Mouse (Mus musculus) kidney, postnatal 0 days (tissue): Measurements from ENCODE around the gene Sdccag8. TPM values are rescaled to one million over a fixed set of nuclear protein-coding genes. Genes with fewer than 3 reads are reported as not detected.
A peak's percentile ranks its signal among the peaks of the same experiment; 100 is the strongest.

Experiments
- ATAC-seq: fragments of 200-750 bp; cut with Nextera tagmentation; replicated peaks from 2 replicates; pipeline ENCODE4 v1.8.0; 2017; ENCODE audit warnings: low read depth, moderate number of reproducible peaks, moderate TSS enrichment, moderate library complexity; ENCODE audit not compliant: low FRiP score
- DNase-seq: peaks from one replicate; pipeline ENCODE4 v3.0.0-alpha.2; 2016; ENCODE audit warnings: low spot score
- H3K27ac ChIP-seq: fragments of 300-500 bp; sonication (generic); 2 replicates; pipeline ENCODE4 v1.5.1; 2014; ENCODE audit warnings: mild to moderate bottlenecking
- H3K27me3 ChIP-seq: fragments of 300-500 bp; sonication (generic); 2 replicates; pipeline ENCODE4 v1.6.1; 2014; ENCODE audit warnings: low read length, mixed read lengths; ENCODE audit not compliant: insufficient read depth
- H3K36me3 ChIP-seq: fragments of 300-500 bp; sonication (generic); 2 replicates; pipeline ENCODE4 v1.6.1; 2014; ENCODE audit warnings: low read length, mixed read lengths; ENCODE audit not compliant: insufficient read depth
- H3K4me1 ChIP-seq: fragments of 300-500 bp; sonication (generic); replicated peaks from 2 replicates; pipeline ENCODE4 v1.6.1; 2014; ENCODE audit warnings: antibody characterized with exemption, low read length, mixed read lengths; ENCODE audit not compliant: insufficient read depth
- H3K4me2 ChIP-seq: fragments of 300-500 bp; sonication (generic); 2 replicates; pipeline ENCODE4 v1.6.1; 2014; ENCODE audit warnings: mild to moderate bottlenecking, low read length, moderate library complexity, mixed read lengths
- H3K4me3 ChIP-seq: fragments of 300-500 bp; sonication (generic); replicated peaks from 2 replicates; pipeline ENCODE4 v1.5.1; 2014; ENCODE audit warnings: low read depth, low read length
- H3K9ac ChIP-seq: fragments of 300-500 bp; sonication (generic); 2 replicates; pipeline ENCODE4 v1.6.1; 2014; ENCODE audit warnings: low read depth, low read length
- H3K9me3 ChIP-seq: fragments of 300-500 bp; sonication (generic); replicated peaks from 2 replicates; pipeline ENCODE4 v1.6.1; 2016; ENCODE audit warnings: low read length, inconsistent platforms, mixed read lengths
- CTCF ChIP-seq: IDR thresholded peaks from 2 replicates; pipeline ENCODE4 v1.5.1; 2016; ENCODE audit warnings: antibody characterized with exemption, low read depth, mild to moderate bottlenecking, moderate library complexity
- WGBS: fragments of 180-500 bp; shearing (Covaris S2); extraction: QIAGEN DNeasy Blood & Tissue Kit; methylation state at CpG from one replicate; pipeline ENCODE4 v1.1.7; 2014; 5-methylcytosine and 5-hydroxymethylcytosine counted together
- microRNA counts: library from miRNA; unstranded; fragments of <30 nt; microRNA quantifications from one replicate; lab custom pipeline; 2015
- microRNA-seq: library from miRNA; unstranded; fragments of <30 nt; microRNA quantifications from one replicate; pipeline ENCODE4, GENCODE M21; 2016
- polyA plus RNA-seq: library from polyadenylated mRNA; unstranded; fragments of >200 nt; fragmentation: Nextera tagmentation; extraction: Ambion mirVana; gene quantifications from 2 replicates; pipeline ENCODE4 v1.2.1, GENCODE M21; 2015

Gene Sdccag8
- polyA plus RNA-seq, 1 experiment from 2014 or later, result 22.7 TPM

DNA sequence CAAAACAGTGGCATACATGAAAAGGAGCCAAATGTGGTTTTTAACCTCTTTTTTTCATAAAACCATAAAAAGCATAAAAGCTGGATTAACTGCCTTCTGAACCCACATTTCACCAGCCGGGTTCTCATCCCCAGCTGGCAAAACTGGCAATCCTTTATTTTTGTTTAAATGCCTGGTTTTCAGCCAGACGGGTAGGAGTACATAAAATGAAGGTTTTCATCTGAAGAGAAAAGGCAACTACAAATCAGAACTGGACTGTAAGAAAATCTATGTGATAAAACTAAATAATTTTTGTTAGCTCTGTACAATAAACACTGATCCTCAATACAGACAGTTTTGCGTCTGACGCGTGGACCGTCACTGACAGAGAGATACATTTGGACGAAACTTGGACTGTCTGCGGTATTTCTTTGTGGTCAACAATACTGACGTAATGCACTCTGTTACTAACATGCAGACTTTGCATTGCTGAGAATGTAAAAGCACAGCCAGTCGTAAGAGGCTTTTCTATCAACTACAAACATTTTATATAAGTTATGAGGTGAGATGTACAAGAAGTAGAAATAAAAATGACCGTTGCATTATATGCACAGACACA, 237.0 kb downstream of the Sdccag8 start:
- Histone ChIP-seq H3K4me2 (no peak overlapping the region), H3K36me3 (no peaks in the 10 kb centered on the region), H3K27ac (no peak overlapping the region), H3K4me1 (no peaks in the 10 kb centered on the region), H3K4me3 (no peak overlapping the region), H3K27me3 (no peaks in the 10 kb centered on the region), H3K9me3 (no peaks in the 10 kb centered on the region), H3K9ac (no peak overlapping the region)
- TF ChIP-seq CTCF, result no peak
- 82% methylated on average over 11 of the region's 11 CpGs for WGBS
- no peak for ATAC-seq
- no peak for DNase-seq

DNA sequence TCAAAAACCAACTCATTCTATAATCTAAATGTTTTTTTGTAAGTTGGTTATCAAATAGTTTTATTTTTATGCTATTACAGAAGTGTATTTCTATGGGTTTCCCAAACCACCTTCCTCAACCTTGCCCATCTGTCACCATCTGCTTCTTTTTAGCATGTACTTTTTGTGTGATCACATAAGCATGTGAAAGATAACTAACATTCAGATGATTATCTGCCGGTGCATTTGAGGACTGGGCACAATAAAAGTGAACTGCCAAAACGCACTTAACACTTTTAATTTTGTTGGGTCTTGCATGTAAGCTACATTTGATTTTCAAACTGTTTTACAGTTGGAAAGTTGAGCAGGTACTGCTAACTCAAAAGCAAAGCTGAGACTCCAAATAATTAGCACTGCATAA, 240.4 kb downstream of the Sdccag8 start:
- no peak overlapping the region for H3K4me3 ChIP-seq
- WGBS, result 84% methylated on average over 2 of the region's 2 CpGs
- DNase-seq (no peak), ATAC-seq (no peak)
- H3K27me3 ChIP-seq, result no peaks in the 10 kb centered on the region
- TF ChIP-seq CTCF, result no peak
- no peaks in the 10 kb centered on the region for H3K36me3 ChIP-seq
- no peak overlapping the region for H3K27ac ChIP-seq
- no peak overlapping the region for H3K4me2 ChIP-seq
- no peaks in the 10 kb centered on the region for H3K4me1 ChIP-seq
- no peak overlapping the region for H3K9ac ChIP-seq
- H3K9me3 ChIP-seq, result no peaks in the 10 kb centered on the region

DNA sequence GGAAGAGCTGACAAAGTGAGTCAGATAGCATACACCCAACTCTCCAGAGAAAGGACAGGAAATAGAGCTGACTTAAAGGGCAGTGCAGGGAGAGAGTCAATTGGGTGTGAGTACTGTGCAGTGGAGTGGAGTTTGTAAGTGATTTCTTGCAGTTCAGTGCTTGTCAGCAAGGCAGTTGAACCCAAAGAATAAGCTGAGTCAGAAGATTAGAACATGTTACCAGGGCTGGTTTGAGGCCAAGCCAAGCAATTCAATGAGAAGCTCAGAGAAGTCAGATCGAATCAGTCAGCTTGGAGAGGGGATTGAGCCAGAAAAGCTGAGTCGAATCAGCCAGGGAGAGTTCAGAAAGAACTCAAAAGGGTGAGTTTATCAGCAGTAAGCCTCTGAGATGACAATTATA, 247.3 kb downstream of the Sdccag8 start:
- no peak overlapping the region for H3K27ac ChIP-seq
- no peak overlapping the region for H3K4me3 ChIP-seq
- H3K36me3 ChIP-seq, result peaks cover 5% of the 10 kb centered on the region; the same call in 1 of the 2 replicates
- H3K27me3 ChIP-seq, result no peaks in the 10 kb centered on the region
- H3K9ac ChIP-seq, result no peak overlapping the region
- ATAC-seq (no peak), DNase-seq (no peak)
- H3K4me1 ChIP-seq, result no peaks in the 10 kb centered on the region
- no peak for TF ChIP-seq CTCF
- no peak overlapping the region for H3K4me2 ChIP-seq
- H3K9me3 ChIP-seq, result no peaks in the 10 kb centered on the region
- 86% methylated on average over 2 of the region's 2 CpGs for WGBS

DNA sequence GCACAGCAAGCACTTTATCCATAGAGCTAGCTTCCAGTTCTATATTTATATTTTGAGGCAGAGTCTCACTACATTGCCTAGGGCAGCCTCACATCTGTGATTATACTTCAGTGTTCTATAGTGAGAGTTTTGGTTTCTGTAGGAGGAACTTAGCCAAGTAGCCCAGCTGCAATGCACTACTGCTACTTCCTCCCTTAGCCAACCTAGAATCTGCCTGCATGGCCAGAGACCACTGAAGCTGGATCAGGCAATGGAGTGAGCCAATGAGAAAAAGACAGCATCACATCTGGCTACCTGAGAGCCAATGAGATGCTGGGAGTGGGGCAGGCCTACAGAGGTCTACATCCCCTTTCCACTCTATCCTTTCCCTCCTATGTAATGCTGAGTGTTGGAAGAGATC, 251.3 kb downstream of the Sdccag8 start:
- DNase-seq, result no peak
- H3K27me3 ChIP-seq, result no peaks in the 10 kb centered on the region
- ATAC-seq, result no peak
- no peaks in the 10 kb centered on the region for H3K9me3 ChIP-seq
- no peak for TF ChIP-seq CTCF
- no peak overlapping the region for H3K4me2 ChIP-seq
- H3K36me3 ChIP-seq, result peaks cover 5% of the 10 kb centered on the region; the same call in 1 of the 2 replicates
- no peak overlapping the region for H3K27ac ChIP-seq
- H3K4me3 ChIP-seq, result no peak overlapping the region
- H3K9ac ChIP-seq, result no peak overlapping the region
- H3K4me1 ChIP-seq, result no peaks in the 10 kb centered on the region

DNA sequence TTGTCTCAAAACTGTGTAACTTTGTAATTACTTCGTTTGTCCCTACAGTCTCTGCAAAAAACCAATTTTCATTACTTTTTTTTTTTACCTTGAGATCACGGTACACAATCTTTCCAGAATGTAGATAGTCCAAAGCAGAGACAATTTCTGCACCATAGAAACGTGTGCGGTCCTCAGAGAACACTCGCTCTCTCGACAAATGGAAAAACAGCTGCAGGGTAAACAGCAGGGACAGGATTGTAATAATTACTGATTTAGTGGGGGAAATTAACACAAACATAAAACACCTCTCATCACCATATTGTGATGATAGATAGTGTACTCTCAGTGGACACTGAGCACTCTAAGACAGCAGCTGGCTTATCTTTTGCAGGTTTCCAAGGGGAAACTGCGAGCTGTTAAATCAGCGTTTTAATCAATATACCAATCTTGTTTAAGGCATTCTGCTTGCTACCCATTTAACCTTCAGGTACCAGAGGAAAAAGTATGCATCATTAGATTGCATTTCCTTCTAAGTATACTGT, 252.7 kb downstream of the Sdccag8 start:
- WGBS, result 90% methylated on average over 8 of the region's 8 CpGs
- H3K27me3 ChIP-seq, result no peaks in the 10 kb centered on the region
- no peak overlapping the region for H3K9ac ChIP-seq
- ATAC-seq, result no peak
- H3K4me2 ChIP-seq, result no peak overlapping the region
- H3K36me3 ChIP-seq, result no peaks in the 10 kb centered on the region
- TF ChIP-seq CTCF, result no peak
- no peak overlapping the region for H3K4me3 ChIP-seq
- no peak overlapping the region for H3K27ac ChIP-seq
- no peaks in the 10 kb centered on the region for H3K9me3 ChIP-seq
- no peaks in the 10 kb centered on the region for H3K4me1 ChIP-seq
- no peak for DNase-seq

DNA sequence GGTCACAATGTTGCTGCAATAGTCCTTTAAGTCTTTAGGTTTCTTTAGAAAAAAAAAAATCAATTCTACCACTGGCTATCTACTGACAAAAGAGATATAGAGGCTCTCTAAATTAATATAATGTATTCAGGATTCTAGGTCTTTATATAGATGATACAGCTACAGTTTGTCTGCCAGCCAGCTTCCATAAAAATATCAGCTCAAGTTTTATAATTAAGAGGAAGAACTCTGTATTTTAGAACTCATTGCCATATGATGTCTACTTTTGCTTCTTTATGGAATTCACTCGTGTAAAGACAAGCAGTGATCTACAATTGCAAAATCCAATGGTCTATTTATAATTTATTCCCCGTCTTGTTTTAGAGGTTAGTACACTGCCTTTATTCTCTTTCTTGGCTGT, 254.7 kb downstream of the Sdccag8 start:
- H3K27me3 ChIP-seq, result no peaks in the 10 kb centered on the region
- WGBS, result 89% methylated on average over 2 of the region's 2 CpGs

More for the DNA sequence above, 254.7 kb downstream of the Sdccag8 start:
- Histone ChIP-seq H3K4me1 (no peaks in the 10 kb centered on the region), H3K36me3 (no peaks in the 10 kb centered on the region), H3K9ac (no peak overlapping the region), H3K4me3 (no peak overlapping the region), H3K9me3 (no peaks in the 10 kb centered on the region), H3K4me2 (no peak overlapping the region), H3K27ac (no peak overlapping the region)
- DNase-seq (no peak), ATAC-seq (no peak)
- TF ChIP-seq CTCF, result no peak

MicroRNAs within 50 kb of the gene (microRNA counts, 519-probe panel; counts per million panel counts)
- 4,852 counts per million, percentile 81 among the panel's probes with 10 or more counts for microRNA mmu-miR-350 (lab: Ali Mortazavi, UCI)

Small RNAs within 50 kb of the gene (microRNA-seq; reads per million reads assigned to microRNA genes)
- not detected for gene Gm25993
- gene Mir350, result 174 reads per million, percentile 57 among the genes with 10 or more reads in this experiment

Other genes starting within 250 kb of the Sdccag8 start
- gene Cep170, start 593 bp upstream of the Sdccag8 start, polyA plus RNA-seq, result 11.9 and 12.9 TPM in 2 replicates